Comparison of ENCODE assay signal across 8 mouse cellular contexts in the genomic region with DNA sequence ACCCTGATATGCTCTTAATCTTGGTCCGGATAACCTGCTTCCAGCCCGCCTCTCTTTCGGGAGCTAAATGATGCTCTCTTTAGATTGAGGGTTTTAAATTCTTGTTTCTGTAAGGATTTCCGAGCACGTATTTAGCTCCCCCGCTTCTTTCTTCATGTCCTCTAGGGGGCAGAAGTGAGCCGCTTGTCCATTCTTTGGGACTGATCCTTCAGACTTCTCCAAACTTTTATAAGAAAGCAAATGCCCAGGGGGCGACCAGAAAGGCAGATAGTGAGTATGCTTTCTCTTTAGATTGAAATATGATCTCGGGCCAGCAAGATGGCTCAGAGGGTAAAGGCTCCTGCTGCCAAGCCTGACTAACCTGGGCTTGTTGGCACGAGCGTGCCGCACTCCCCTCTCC. TPM values are rescaled to one million over a fixed set of nuclear protein-coding genes. Genes with fewer than 3 reads are reported as not detected.
DNase-seq lines count a peak whose midpoint lies in the region; ATAC-seq lines count a peak whose summit lies in the region.

No protein-coding gene starts in this region.

- H3K4me1 ChIP-seq in embryonic facial prominence, embryonic 15.5 days: peaks cover 14% of the 10 kb centered on the region; the same call in 1 of the 2 replicates
- no peaks in the 10 kb centered on the region for H3K4me1 ChIP-seq in hindbrain, embryonic 15.5 days (replicated peaks)
- 0 out of 2 replicates have a peak, but pooled peaks cover 4% of the 10 kb centered on the region for H3K4me1 ChIP-seq in limb, embryonic 10.5 days

- H3K4me3 ChIP-seq in embryonic facial prominence, embryonic 15.5 days (replicated peaks): no peak overlapping the region
- no peak overlapping the region for H3K4me3 ChIP-seq in hindbrain, embryonic 15.5 days
- no peak overlapping the region for H3K4me3 ChIP-seq in limb, embryonic 10.5 days

- no peak for ATAC-seq in embryonic facial prominence, embryonic 15.5 days (ENCODE audit: insufficient number of reproducible peaks, low FRiP score, low TSS enrichment, low read depth)
- no peak for ATAC-seq in hindbrain, embryonic 15.5 days (ENCODE audit: low FRiP score, low read depth)
- ATAC-seq in neutrophil, adult 5-6 weeks (ENCODE audit: extremely low read depth, insufficient number of reproducible peaks, low FRiP score, poor library complexity, severe bottlenecking): peak; percentile 55
- ATAC-seq in erythroid progenitor cell, adult 5-6 weeks (replicated peaks; ENCODE audit: low FRiP score, poor library complexity, severe bottlenecking): no peak

- no peak overlapping the region for H3K27ac ChIP-seq in embryonic facial prominence, embryonic 15.5 days (replicated peaks)
- H3K27ac ChIP-seq in hindbrain, embryonic 15.5 days (replicated peaks): no peak overlapping the region
- no peak overlapping the region for H3K27ac ChIP-seq in limb, embryonic 10.5 days

- no peaks in the 10 kb centered on the region for H3K9me3 ChIP-seq in embryonic facial prominence, embryonic 15.5 days (replicated peaks)
- H3K9me3 ChIP-seq in hindbrain, embryonic 15.5 days: no peaks in the 10 kb centered on the region
- H3K9me3 ChIP-seq in limb, embryonic 10.5 days (replicated peaks): no peaks in the 10 kb centered on the region

- H3K4me2 ChIP-seq in embryonic facial prominence, embryonic 15.5 days (replicated peaks): 0 out of 2 replicates have a peak overlapping the region, but pooled peaks have one; percentile 17
- H3K4me2 ChIP-seq in hindbrain, embryonic 15.5 days: 0 out of 2 replicates have a peak overlapping the region, but pooled peaks have one; percentile 15

- peak; percentile 69 for DNase-seq in testis, postnatal 10 days (ENCODE audit: low spot score)
- no peak for DNase-seq in testis, postnatal 14 days (ENCODE audit: low spot score)
- DNase-seq in adrenal gland, postnatal 36 days: peak; percentile 57 to 65
- DNase-seq in limb, embryonic 10.5 days (ENCODE audit: low spot score): peak; percentile 71

- WGBS in embryonic facial prominence, embryonic 15.5 days: 16% methylated on average over 12 of the region's 12 CpGs
- WGBS in hindbrain, embryonic 15.5 days: 32% methylated on average over 12 of the region's 12 CpGs
- WGBS in limb, embryonic 10.5 days: 30% methylated on average over 12 of the region's 12 CpGs

- H3K36me3 ChIP-seq in embryonic facial prominence, embryonic 15.5 days: no peaks in the 10 kb centered on the region
- no peaks in the 10 kb centered on the region for H3K36me3 ChIP-seq in hindbrain, embryonic 15.5 days
- H3K36me3 ChIP-seq in limb, embryonic 10.5 days: no peaks in the 10 kb centered on the region

- no peak overlapping the region for H3K9ac ChIP-seq in embryonic facial prominence, embryonic 15.5 days
- H3K9ac ChIP-seq in hindbrain, embryonic 15.5 days: no peak overlapping the region

- no peaks in the 10 kb centered on the region for H3K27me3 ChIP-seq in embryonic facial prominence, embryonic 15.5 days
- H3K27me3 ChIP-seq in hindbrain, embryonic 15.5 days: peaks cover 7% of the 10 kb centered on the region; the same call in 1 of the 2 replicates
- no peaks in the 10 kb centered on the region for H3K27me3 ChIP-seq in limb, embryonic 10.5 days (ENCODE audit: low read depth, poor library complexity, severe bottlenecking)

RNA-seq across cellular contexts. Expression of a gene that starts 34.4 kb away (rescaled TPM):
- total RNA-seq in adrenal gland, postnatal 36 days (2021): 10 to 100 TPM; 11.1 to 13.0 TPM
- 7.7 and 8.9 TPM in 2 replicates for polyA plus RNA-seq in embryonic facial prominence, embryonic 15.5 days (2015; fragmentation: Nextera tagmentation; extraction: Ambion mirVana)
- polyA plus RNA-seq in hindbrain, embryonic 15.5 days (2015; fragmentation: Nextera tagmentation; extraction: Ambion mirVana): 2.1 and 2.3 TPM in 2 replicates
- 5.7 and 6.2 TPM in 2 replicates for polyA plus RNA-seq in limb, embryonic 10.5 days (2016; fragmentation: Nextera tagmentation; extraction: Ambion mirVana)
- total RNA-seq in neutrophil, adult 5-6 weeks (2017): 47.4 and 51.1 TPM in 2 replicates
- 1.8 and 4.6 TPM in 2 replicates for total RNA-seq in erythroid progenitor cell, adult 5-6 weeks (2015; ENCODE audit: low replicate concordance)
- 2.4 and 3.4 TPM in 2 replicates for total RNA-seq in erythroid progenitor cell, adult 5-6 weeks (2017; ENCODE audit: low replicate concordance)
